ENCODE assay signal across 20 mouse cellular contexts in the genomic region with DNA sequence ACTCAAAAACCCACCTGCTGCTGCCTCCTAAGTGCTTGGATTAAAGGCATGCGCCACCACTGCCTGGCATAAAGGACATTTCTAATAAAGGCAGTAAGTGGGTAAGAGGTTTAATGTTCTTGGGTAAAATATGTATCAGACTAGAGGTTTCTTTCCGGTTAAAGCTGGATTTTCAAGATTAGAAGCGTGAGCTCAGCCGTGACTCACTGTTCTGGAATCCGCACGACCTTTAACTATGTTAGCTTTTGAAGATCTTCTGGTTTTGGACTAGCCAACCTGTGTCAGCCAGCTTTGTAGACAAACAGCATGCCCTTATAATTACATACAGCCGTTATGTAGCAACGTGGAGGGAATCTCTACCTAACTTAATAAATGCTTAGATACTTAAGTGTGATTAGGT. TPM values are rescaled to one million over a fixed set of nuclear protein-coding genes. Genes with fewer than 3 reads are reported as not detected.
A peak's percentile ranks its signal among the peaks of the same experiment; 100 is the strongest.
DNase-seq lines count a peak whose midpoint lies in the region; ATAC-seq and TF ChIP-seq lines count a peak whose summit lies in the region.
"Had no signal": no experiment of that assay in that cellular context is flagged by ENCODE, and none has a peak within 500 bp of the region (broad histone marks: within the 10 kb centered on the region; RNA-seq: fewer than 3 reads in every experiment).

No protein-coding gene starts in this region.

- H3K36me3 ChIP-seq in kidney, postnatal 0 days (ENCODE audit: insufficient read depth, low read length), result no peaks in the 10 kb centered on the region
- H3K36me3 ChIP-seq in lung, postnatal 0 days (ENCODE audit: insufficient read depth, low read length), result no peaks in the 10 kb centered on the region
- H3K36me3 ChIP-seq: limb, embryonic 12.5 days; liver, embryonic 13.5 days; midbrain, embryonic 15.5 days had no signal

- no peak overlapping the region for H3K4me3 ChIP-seq in kidney, postnatal 0 days (replicated peaks; ENCODE audit: low read depth, low read length)
- no peak overlapping the region for H3K4me3 ChIP-seq in lung, postnatal 0 days (ENCODE audit: low read depth, low read length)
- H3K4me3 ChIP-seq: forebrain, embryonic 13.5 days; left cerebral cortex, adult 2 months; limb, embryonic 12.5 days; liver, embryonic 13.5 days; midbrain, embryonic 15.5 days had no signal

- whole genome bisulfite sequencing in kidney, postnatal 0 days, result 68% methylated on average over 8 of the region's 8 CpGs
- WGBS in lung, postnatal 0 days, result 48% methylated on average over 8 of the region's 8 CpGs

- H3K9me3 ChIP-seq in kidney, postnatal 0 days (replicated peaks; ENCODE audit: low read length), result no peaks in the 10 kb centered on the region
- no peaks in the 10 kb centered on the region for H3K9me3 ChIP-seq in lung, postnatal 0 days (ENCODE audit: low read length)
- H3K9me3 ChIP-seq: forebrain, embryonic 13.5 days; limb, embryonic 12.5 days; liver, embryonic 13.5 days; midbrain, embryonic 15.5 days had no signal

- DNase-seq in kidney, postnatal 0 days (ENCODE audit: low spot score), result no peak
- no peak for DNase-seq in kidney, postnatal 25 days
- DNase-seq in 3134 (ENCODE audit: extremely low read depth, insufficient read length, low spot score), result peak; percentile 49
- peak; percentile 56 for DNase-seq in adipocyte (ENCODE audit: low spot score)
- DNase-seq in lung, postnatal 0 days (ENCODE audit: low spot score), result peak; percentile 91
- no peak for DNase-seq in right cerebral cortex, postnatal 25 days
- no peak for DNase-seq in spleen, postnatal 36 days (ENCODE audit: low spot score in 2 of 2)
- DNase-seq: cerebellum, postnatal 25 days; heart, adult 11 months; heart, postnatal 4 days; kidney, postnatal 14 days; liver, embryonic 13.5 days; right cerebral cortex, adult 18-20 months; thymus, adult 2 months had no signal

- peak; percentile 92 for TF ChIP-seq EP300 in lung, postnatal 0 days (IDR thresholded peaks at IDR 0.05)

- peak overlapping the region; percentile 13; the same call in 1 of the 2 replicates for H3K27ac ChIP-seq in kidney, postnatal 0 days
- 0 out of 2 replicates have a peak overlapping the region, but pooled peaks have one; percentile 6 for H3K27ac ChIP-seq in lung, postnatal 0 days (ENCODE audit: low read length)
- H3K27ac ChIP-seq: forebrain, embryonic 13.5 days; left cerebral cortex, adult 2 months; limb, embryonic 12.5 days; liver, embryonic 13.5 days; midbrain, embryonic 15.5 days had no signal

- TF ChIP-seq CTCF in kidney, postnatal 0 days (IDR thresholded peaks at IDR 0.05; ENCODE audit: low read depth), result no peak
- no peak for TF ChIP-seq CTCF in lung, postnatal 0 days (IDR thresholded peaks at IDR 0.05)

- H3K9ac ChIP-seq in kidney, postnatal 0 days (ENCODE audit: low read depth, low read length), result no peak overlapping the region
- H3K9ac ChIP-seq in lung, postnatal 0 days (replicated peaks; ENCODE audit: low read depth), result no peak overlapping the region
- H3K9ac ChIP-seq: forebrain, embryonic 13.5 days; limb, embryonic 12.5 days; liver, embryonic 13.5 days; midbrain, embryonic 15.5 days had no signal

- H3K4me1 ChIP-seq in kidney, postnatal 0 days (replicated peaks; ENCODE audit: insufficient read depth, low read length), result no peaks in the 10 kb centered on the region
- peaks cover 11% of the 10 kb centered on the region for H3K4me1 ChIP-seq in lung, postnatal 0 days (ENCODE audit: insufficient read depth, low read depth, low read length)
- H3K4me1 ChIP-seq: forebrain, embryonic 13.5 days had no signal

- H3K4me2 ChIP-seq in kidney, postnatal 0 days (ENCODE audit: low read length), result no peak overlapping the region
- no peak overlapping the region for H3K4me2 ChIP-seq in lung, postnatal 0 days (replicated peaks; ENCODE audit: low read depth, low read length)
- H3K4me2 ChIP-seq: forebrain, embryonic 13.5 days; limb, embryonic 12.5 days; liver, embryonic 13.5 days; midbrain, embryonic 15.5 days had no signal

- no peaks in the 10 kb centered on the region for H3K27me3 ChIP-seq in kidney, postnatal 0 days (ENCODE audit: insufficient read depth, low read length)
- no peaks in the 10 kb centered on the region for H3K27me3 ChIP-seq in lung, postnatal 0 days (replicated peaks; ENCODE audit: insufficient read depth, low read length)
- H3K27me3 ChIP-seq: forebrain, embryonic 13.5 days; limb, embryonic 12.5 days; liver, embryonic 13.5 days; midbrain, embryonic 15.5 days had no signal

- ATAC-seq in kidney, postnatal 0 days (replicated peaks; ENCODE audit: low FRiP score, low read depth), result no peak
- ATAC-seq in lung, postnatal 0 days, result peak; percentile 58
- ATAC-seq: forebrain, embryonic 13.5 days; hindbrain, embryonic 16.5 days; intestine, postnatal 0 days; midbrain, embryonic 15.5 days had no signal

RNA-seq across cellular contexts. Expression of a gene that starts 10.1 kb away (rescaled TPM):
- polyA plus RNA-seq in kidney, postnatal 0 days (2015; fragmentation: Nextera tagmentation; extraction: Ambion mirVana), result 3.6 and 4.2 TPM in 2 replicates
- 6.7 and 6.9 TPM in 2 replicates for polyA plus RNA-seq in lung, postnatal 0 days (2015; fragmentation: Nextera tagmentation; extraction: Ambion mirVana)

RNA-seq across cellular contexts. Expression of a gene that starts 37.9 kb away (rescaled TPM):
- 2.9 and 3.4 TPM in 2 replicates for polyA plus RNA-seq in kidney, postnatal 0 days (2015; fragmentation: Nextera tagmentation; extraction: Ambion mirVana)
- polyA plus RNA-seq in lung, postnatal 0 days (2015; fragmentation: Nextera tagmentation; extraction: Ambion mirVana), result 2.3 and 2.5 TPM in 2 replicates

Comparison
In these comparisons a context has a peak if more than half of its experiments do, and no peak if none do; other contexts are left out.
1. DNase-seq: peak in 3134 (single experiment), adipocyte (single experiment) and lung, postnatal 0 days (single experiment); none in kidney, postnatal 0 days (single experiment), kidney, postnatal 25 days (0 of 2), right cerebral cortex, postnatal 25 days (single experiment) and spleen, postnatal 36 days (0 of 2).